Mouse (Mus musculus) fibroblast of lung, adult 2 months (primary cell): ENCODE results near the gene Sult2a3.
"Not testable (repeated sequence)": the region's sequence is repeated elsewhere in the genome, so short reads cannot be mapped to it uniquely, and the experiment has no call there.

ENCODE experiments used
- DNase-seq: peaks from one replicate; pipeline ENCODE4 v3.0.0-alpha.2; 2011; ENCODE audit warnings: low read depth

The Sult2a3 gene

GRCm38 (mm10) chr7:14122944-14123343 lies at the start of gene Sult2a3:
Gene Sult2a3 (minus strand): TSS chr7:14123044.
- no peak for DNase-seq

- DNase-seq, result no peak
These were observed 2.4 kb downstream of the Sult2a3 start for GRCm38 (mm10) chr7:14120436-14120835.

- not testable (repeated sequence) for DNase-seq
These were observed 3.0 kb downstream of the Sult2a3 start for GRCm38 (mm10) chr7:14119865-14120264.

GRCm38 (mm10) chr7:14116761-14117160 lies 6.1 kb downstream of the Sult2a3 start:
- no peak for DNase-seq

GRCm38 (mm10) chr7:14114471-14114870 lies 8.4 kb downstream of the Sult2a3 start:
- not testable (repeated sequence) for DNase-seq

GRCm38 (mm10) chr7:14047821-14048220 lies 75.0 kb downstream of the Sult2a3 start:
- DNase-seq, result not testable (repeated sequence)

- not testable (repeated sequence) for DNase-seq
These were observed 92.0 kb downstream of the Sult2a3 start for GRCm38 (mm10) chr7:14030831-14031230.
